Mouse (Mus musculus): ENCODE results near the gene Rab25.
"Not testable (repeated sequence)": the region's sequence is repeated elsewhere in the genome, so short reads cannot be mapped to it uniquely, and the experiment has no call there.

Rab25 gene

GRCm38 (mm10) chr3:88548180-88548917, at the start of gene Rab25:
Gene Rab25 (minus strand): TSS chr3:88548300.
- in situ Hi-C loops (cut with MboI, MseI): no loop called here

GRCm38 (mm10) chr3:88596547-88596946, 48.4 kb upstream of the Rab25 start:
- in situ Hi-C loops (cut with MboI, MseI): not testable (repeated sequence)

- in situ Hi-C loops (cut with MboI, MseI): no loop called here
Observed at GRCm38 (mm10) chr3:88593893-88594580, 45.9 kb upstream of the Rab25 start.

GRCm38 (mm10) chr3:88592942-88593576, 45.0 kb upstream of the Rab25 start:
- in situ Hi-C loops (cut with MboI, MseI): no loop called here

- in situ Hi-C loops (cut with MboI, MseI): no loop called here
Observed at GRCm38 (mm10) chr3:88591950-88592731, 44.0 kb upstream of the Rab25 start.

GRCm38 (mm10) chr3:88591044-88591443, 42.9 kb upstream of the Rab25 start:
- in situ Hi-C loops (cut with MboI, MseI): no loop called here

GRCm38 (mm10) chr3:88590246-88590645, 42.1 kb upstream of the Rab25 start:
- in situ Hi-C loops (cut with MboI, MseI): no loop called here

- in situ Hi-C loops (cut with MboI, MseI): no loop called here
Observed at GRCm38 (mm10) chr3:88586640-88587039, 38.5 kb upstream of the Rab25 start.

- in situ Hi-C loops (cut with MboI, MseI): no loop called here
Observed at GRCm38 (mm10) chr3:88585769-88586168, 37.7 kb upstream of the Rab25 start.

- in situ Hi-C loops (cut with MboI, MseI): no loop called here
Observed at GRCm38 (mm10) chr3:88579454-88580117, 31.5 kb upstream of the Rab25 start.

GRCm38 (mm10) chr3:88578498-88579424, 30.7 kb upstream of the Rab25 start:
- in situ Hi-C loops (cut with MboI, MseI): no loop called here

- in situ Hi-C loops (cut with MboI, MseI): not testable (repeated sequence)
Observed at GRCm38 (mm10) chr3:88577846-88578245, 29.7 kb upstream of the Rab25 start.

GRCm38 (mm10) chr3:88575540-88575939, 27.4 kb upstream of the Rab25 start, which contains the start of gene Ssr2:
Gene Ssr2 (plus strand): TSS chr3:88575876.
- in situ Hi-C loops (cut with MboI, MseI): no loop called here

- in situ Hi-C loops (cut with MboI, MseI): no loop called here
Observed at GRCm38 (mm10) chr3:88573810-88574209, 25.7 kb upstream of the Rab25 start.

GRCm38 (mm10) chr3:88572835-88573234, 24.7 kb upstream of the Rab25 start:
- in situ Hi-C loops (cut with MboI, MseI): no loop called here

- in situ Hi-C loops (cut with MboI, MseI): no loop called here
Observed at GRCm38 (mm10) chr3:88571856-88572255, 23.8 kb upstream of the Rab25 start.

- in situ Hi-C loops (cut with MboI, MseI): no loop called here
Observed at GRCm38 (mm10) chr3:88570341-88570740, 22.2 kb upstream of the Rab25 start.

- in situ Hi-C loops (cut with MboI, MseI): no loop called here
Observed at GRCm38 (mm10) chr3:88569694-88570093, 21.6 kb upstream of the Rab25 start.

- in situ Hi-C loops (cut with MboI, MseI): no loop called here
Observed at GRCm38 (mm10) chr3:88569093-88569492, 21.0 kb upstream of the Rab25 start.

- in situ Hi-C loops (cut with MboI, MseI): no loop called here
Observed at GRCm38 (mm10) chr3:88568615-88569014, 20.5 kb upstream of the Rab25 start.

Measured in T-helper 2 cell (primary cell).